21 mouse cellular contexts compared by ENCODE assay signal in the genomic region with DNA sequence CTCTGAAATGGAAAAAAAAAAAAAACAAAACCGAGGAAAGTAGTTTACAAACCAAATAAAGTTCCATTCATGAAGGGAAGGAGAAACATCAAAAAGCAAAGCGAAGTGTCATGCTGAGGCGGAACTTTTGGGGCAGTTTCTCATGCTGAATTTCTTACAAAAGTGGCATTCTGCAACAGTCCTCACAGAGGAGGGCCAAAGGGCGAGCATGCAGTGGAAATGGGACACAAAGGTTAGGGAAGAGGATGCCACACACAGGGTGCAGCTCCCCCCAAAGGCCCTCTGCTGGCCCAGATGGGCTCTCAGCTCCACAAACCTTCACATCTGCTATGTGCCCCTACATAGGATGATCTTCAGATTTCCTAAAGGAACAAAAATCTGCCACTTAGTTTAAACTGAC. TPM values are rescaled to one million over a fixed set of nuclear protein-coding genes. Genes with fewer than 3 reads are reported as not detected.
"Had no signal": no experiment of that assay in that cellular context is flagged by ENCODE, and none has a peak within 500 bp of the region (broad histone marks: within the 10 kb centered on the region; RNA-seq: fewer than 3 reads in every experiment).

No protein-coding gene starts in this region.

- H3K4me2 ChIP-seq: intestine, embryonic 15.5 days; limb, embryonic 13.5 days; lung, embryonic 14.5 days; midbrain, embryonic 11.5 days had no signal

- H3K9me3 ChIP-seq: intestine, embryonic 15.5 days; limb, embryonic 10.5 days; limb, embryonic 13.5 days had no signal

- H3K27ac ChIP-seq: intestine, embryonic 15.5 days; kidney, postnatal 0 days; layer of hippocampus, adult 2 months; limb, embryonic 10.5 days; limb, embryonic 13.5 days; liver, embryonic 14.5 days had no signal

- H3K4me3 ChIP-seq: intestine, embryonic 15.5 days; layer of hippocampus, adult 2 months; limb, embryonic 10.5 days; limb, embryonic 13.5 days had no signal

- H3K27me3 ChIP-seq: intestine, embryonic 15.5 days; limb, embryonic 13.5 days had no signal

- DNase-seq: kidney, adult 11 months; layer of hippocampus, adult 9-11 months; liver; liver, postnatal 0 days; lung, embryonic 14.5 days; lung, postnatal 10 days; lung, postnatal 4 days; midbrain, embryonic 14.5 days; thymus, adult 18-20 months; thymus, postnatal 36 days had no signal

- H3K9ac ChIP-seq: intestine, embryonic 15.5 days; limb, embryonic 13.5 days; liver, embryonic 14.5 days; liver, postnatal 0 days; lung, embryonic 14.5 days had no signal

- ATAC-seq: intestine, embryonic 15.5 days; liver, postnatal 0 days had no signal

RNA-seq across cellular contexts. Expression of a gene that starts 2.7 kb away (rescaled TPM):
- polyA plus RNA-seq: spleen, adult 2 months had no signal

RNA-seq across cellular contexts. Expression of a gene that starts 7.6 kb away (rescaled TPM):
- polyA plus RNA-seq: intestine, embryonic 15.5 days; limb, embryonic 10.5 days; limb, embryonic 13.5 days; liver, embryonic 14.5 days; liver, postnatal 0 days; lung, embryonic 14.5 days; midbrain, embryonic 11.5 days; neural tube, embryonic 11.5 days; stomach, embryonic 16.5 days had no signal

RNA-seq across cellular contexts. Expression of a gene that starts 53.3 kb away (rescaled TPM):
- polyA plus RNA-seq: limb, embryonic 10.5 days; limb, embryonic 13.5 days; liver, postnatal 0 days; lung, embryonic 14.5 days; midbrain, embryonic 11.5 days; neural tube, embryonic 11.5 days; neural tube, embryonic 14.5 days; spleen, adult 2 months; stomach, embryonic 16.5 days had no signal
